Mouse (Mus musculus) MEL (cell line): ENCODE measurements around the gene Paxx. TPM values are rescaled to one million over a fixed set of nuclear protein-coding genes. Genes with fewer than 3 reads are reported as not detected.

Experiments used
- DNase-seq: peaks from one replicate; pipeline ENCODE4 v3.0.0; 2011; ENCODE audit warnings: low read depth, low spot score
- H3K27ac ChIP-seq: 2 replicates; pipeline ENCODE4 v1.5.1; 2012; ENCODE audit warnings: low read depth, mild to moderate bottlenecking, control low read depth, low read length, moderate library complexity; ENCODE audit not compliant: control insufficient read depth
- H3K27me3 ChIP-seq, 2 experiments: fragments of 150-350 bp in 1 of 2; sonication (generic) in 1 of 2; 2 replicates each; pipeline ENCODE4 v1.6.1; 2012; ENCODE audit warnings: low read length in 2 of 2, mild to moderate bottlenecking in 2 of 2, improper control_type of control experiment in 1 of 2, moderate library complexity in 1 of 2; ENCODE audit not compliant: insufficient read depth in 2 of 2, control insufficient read depth in 1 of 2
- H3K36me3 ChIP-seq, 2 experiments: 2 replicates each; pipeline ENCODE4 v1.6.1; 2012 to 2014; ENCODE audit warnings: low read length in 2 of 2, improper control_type of control experiment in 1 of 2, inconsistent platforms in 1 of 2, mild to moderate bottlenecking in 1 of 2; ENCODE audit not compliant: insufficient read depth in 2 of 2, control insufficient read depth in 1 of 2
- H3K4me1 ChIP-seq, 2 experiments: fragments of 150-350 bp in 1 of 2; sonication (generic) in 1 of 2; 2 replicates each; pipeline ENCODE4 v1.6.1; 2012; ENCODE audit warnings: low read length in 2 of 2, improper control_type of control experiment in 1 of 2, mild to moderate bottlenecking in 1 of 2; ENCODE audit not compliant: insufficient read depth in 2 of 2, control insufficient read depth in 1 of 2
- H3K4me3 ChIP-seq, 2 experiments: fragments of 150-350 bp in 1 of 2; sonication (generic) in 1 of 2; 2 replicates each; pipeline ENCODE4 v1.5.1; 2012; ENCODE audit warnings: low read depth in 2 of 2, low read length in 2 of 2, mild to moderate bottlenecking in 2 of 2, moderate library complexity in 2 of 2, control low read depth in 1 of 2, improper control_type of control experiment in 1 of 2; ENCODE audit not compliant: control insufficient read depth in 1 of 2, insufficient read depth in 1 of 2
- H3K79me2 ChIP-seq: 2 replicates; pipeline ENCODE4 v1.6.1; 2012; ENCODE audit warnings: mild to moderate bottlenecking, low read length, moderate library complexity; ENCODE audit not compliant: control insufficient read depth, poor library complexity, insufficient read depth
- H3K9ac ChIP-seq: 2 replicates; pipeline ENCODE4 v1.6.1; 2012; ENCODE audit warnings: low read depth, mild to moderate bottlenecking, control low read depth, low read length, moderate library complexity; ENCODE audit not compliant: control insufficient read depth, poor library complexity, severe bottlenecking
- H3K9me3 ChIP-seq: fragments of 150-350 bp; sonication (generic); replicated peaks from 2 replicates; pipeline ENCODE4 v1.6.1; 2012; ENCODE audit warnings: mild to moderate bottlenecking, low read length, improper control_type of control experiment, moderate library complexity; ENCODE audit not compliant: insufficient read depth
- BHLHE40 ChIP-seq: IDR thresholded peaks from 2 replicates; pipeline ENCODE4 v1.6.1; 2012; ENCODE audit warnings: low read depth, mild to moderate bottlenecking, inconsistent platforms, low read length, improper control_type of control experiment, borderline replicate concordance
- CHD1 ChIP-seq: IDR thresholded peaks from 2 replicates; pipeline ENCODE4 v1.6.1; 2012; ENCODE audit warnings: low read depth, mild to moderate bottlenecking, inconsistent platforms, low read length, improper control_type of control experiment
- CHD2 ChIP-seq: IDR thresholded peaks from 2 replicates; pipeline ENCODE4 v1.6.1; 2011; ENCODE audit warnings: low read length, improper control_type of control experiment
- CTCF ChIP-seq, 3 experiments: IDR thresholded peaks in 2 of 3; conservative IDR thresholded peaks in 1 of 3; 2 replicates each; pipeline ENCODE4 v1.5.1; 2011 to 2012; ENCODE audit warnings: low read length in 3 of 3, low read depth in 2 of 3, mild to moderate bottlenecking in 2 of 3, improper control_type of control experiment in 1 of 3, inconsistent platforms in 1 of 3, mixed read lengths in 1 of 3, moderate library complexity in 1 of 3; ENCODE audit not compliant: control insufficient read depth in 1 of 3, insufficient read depth in 1 of 3, poor library complexity in 1 of 3, severe bottlenecking in 1 of 3
- E2F4 ChIP-seq: IDR thresholded peaks from 2 replicates; pipeline ENCODE4 v1.6.1; 2011; ENCODE audit warnings: low read depth, low read length, improper control_type of control experiment, borderline replicate concordance
- ELF1 ChIP-seq: IDR thresholded peaks from 2 replicates; pipeline ENCODE4 v1.6.1; 2014; ENCODE audit warnings: low read depth, mild to moderate bottlenecking, inconsistent platforms, low read length, improper control_type of control experiment, moderate library complexity
- EP300 ChIP-seq, 2 experiments: IDR thresholded peaks; 2 replicates each; pipeline ENCODE4 v1.6.1; 2011; ENCODE audit warnings: improper control_type of control experiment in 2 of 2, low read length in 2 of 2, low read depth in 1 of 2, mild to moderate bottlenecking in 1 of 2
- ETS1 ChIP-seq: IDR thresholded peaks from 2 replicates; pipeline ENCODE4 v1.6.1; 2012; ENCODE audit warnings: low read depth, mild to moderate bottlenecking, inconsistent platforms, low read length, improper control_type of control experiment, moderate library complexity
- GABPA ChIP-seq: IDR thresholded peaks from 2 replicates; pipeline ENCODE4 v1.6.1; 2012; ENCODE audit warnings: low read depth, mild to moderate bottlenecking, inconsistent platforms, low read length, improper control_type of control experiment, moderate library complexity
- GATA1 ChIP-seq: IDR thresholded peaks from 2 replicates; pipeline ENCODE4 v1.6.1; 2011; ENCODE audit warnings: low read depth, low read length, improper control_type of control experiment
- HCFC1 ChIP-seq: IDR thresholded peaks from 2 replicates; pipeline ENCODE4 v1.6.1; 2012; ENCODE audit warnings: low read depth, mild to moderate bottlenecking, inconsistent platforms, low read length, improper control_type of control experiment, moderate library complexity
- KAT2A ChIP-seq: conservative IDR thresholded peaks from 2 replicates; pipeline ENCODE4 v1.6.1; 2012; ENCODE audit warnings: low read depth, low read length, improper control_type of control experiment, inconsistent platforms
- MAFK ChIP-seq: IDR thresholded peaks from 2 replicates; pipeline ENCODE4 v1.6.1; 2011; ENCODE audit warnings: low read depth, mild to moderate bottlenecking, low read length, improper control_type of control experiment, borderline replicate concordance
- MAX ChIP-seq: IDR thresholded peaks from 2 replicates; pipeline ENCODE4 v1.6.1; 2011; ENCODE audit warnings: low read length, improper control_type of control experiment
- MAZ ChIP-seq: IDR thresholded peaks from 2 replicates; pipeline ENCODE4 v1.6.1; 2012; ENCODE audit warnings: low read depth, mild to moderate bottlenecking, inconsistent platforms, low read length, improper control_type of control experiment
- MEF2A ChIP-seq: IDR thresholded peaks from 2 replicates; pipeline ENCODE4 v1.6.1; 2014; ENCODE audit warnings: low read depth, mild to moderate bottlenecking, inconsistent platforms, low read length, improper control_type of control experiment; ENCODE audit not compliant: poor library complexity, insufficient replicate concordance, severe bottlenecking; ENCODE audit errors: extremely low read depth
- MXI1 ChIP-seq: IDR thresholded peaks from 2 replicates; pipeline ENCODE4 v1.6.1; 2011; ENCODE audit warnings: mild to moderate bottlenecking, low read depth, low read length, improper control_type of control experiment
- MYB ChIP-seq: IDR thresholded peaks from 2 replicates; pipeline ENCODE4 v1.6.1; 2011; ENCODE audit warnings: mild to moderate bottlenecking, low read depth, low read length, improper control_type of control experiment
- MYC ChIP-seq: IDR thresholded peaks from 2 replicates; pipeline ENCODE4 v1.6.1; 2011; ENCODE audit warnings: low read depth, mild to moderate bottlenecking, low read length, improper control_type of control experiment, moderate library complexity
- NELFE ChIP-seq: IDR thresholded peaks from 2 replicates; pipeline ENCODE4 v1.6.1; 2011; ENCODE audit warnings: low read depth, low read length, improper control_type of control experiment
- NRF1 ChIP-seq: IDR thresholded peaks from 2 replicates; pipeline ENCODE4 v1.6.1; 2014; ENCODE audit warnings: low read depth, mild to moderate bottlenecking, inconsistent platforms, low read length, improper control_type of control experiment, moderate library complexity; ENCODE audit not compliant: poor library complexity, insufficient read depth, severe bottlenecking
- POLR2A ChIP-seq, 2 experiments: IDR thresholded peaks; 2 replicates each; pipeline ENCODE4 v1.6.1; 2011 to 2012; ENCODE audit warnings: low read length in 2 of 2, mild to moderate bottlenecking in 2 of 2, control low read depth in 1 of 2, improper control_type of control experiment in 1 of 2, low read depth in 1 of 2, moderate library complexity in 1 of 2; ENCODE audit not compliant: control insufficient read depth in 1 of 2, insufficient read depth in 1 of 2, poor library complexity in 1 of 2
- POLR2AphosphoS2 ChIP-seq: IDR thresholded peaks from 2 replicates; pipeline ENCODE4 v1.6.1; 2011; ENCODE audit warnings: low read length, improper control_type of control experiment
- RAD21 ChIP-seq: IDR thresholded peaks from 2 replicates; pipeline ENCODE4 v1.6.1; 2011; ENCODE audit warnings: mild to moderate bottlenecking, low read depth, low read length, improper control_type of control experiment
- RCOR1 ChIP-seq: IDR thresholded peaks from 2 replicates; pipeline ENCODE4 v1.6.1; 2012; ENCODE audit warnings: low read depth, mild to moderate bottlenecking, inconsistent platforms, low read length, improper control_type of control experiment
- SIN3A ChIP-seq: IDR thresholded peaks from 2 replicates; pipeline ENCODE4 v1.6.1; 2012; ENCODE audit warnings: low read length, improper control_type of control experiment, inconsistent platforms
- TBP ChIP-seq: IDR thresholded peaks from 2 replicates; pipeline ENCODE4 v1.8.0; 2011; ENCODE audit warnings: low read depth, low read length, improper control_type of control experiment
- UBTF ChIP-seq: IDR thresholded peaks from 2 replicates; pipeline ENCODE4 v1.6.1; 2012; ENCODE audit warnings: low read depth, mild to moderate bottlenecking, inconsistent platforms, low read length, improper control_type of control experiment, moderate library complexity, borderline replicate concordance; ENCODE audit not compliant: insufficient read depth
- USF1 ChIP-seq: IDR thresholded peaks from 2 replicates; pipeline ENCODE4 v1.6.1; 2014; ENCODE audit warnings: low read depth, mild to moderate bottlenecking, inconsistent platforms, low read length, improper control_type of control experiment, moderate library complexity
- USF2 ChIP-seq, 2 experiments: IDR thresholded peaks; 2 replicates each; pipeline ENCODE4 v1.6.1; 2011 to 2012; ENCODE audit warnings: improper control_type of control experiment in 2 of 2, low read length in 2 of 2, borderline replicate concordance in 1 of 2, inconsistent platforms in 1 of 2, low read depth in 1 of 2, mild to moderate bottlenecking in 1 of 2; ENCODE audit not compliant: insufficient read depth in 1 of 2
- ZC3H11A ChIP-seq: IDR thresholded peaks from 2 replicates; pipeline ENCODE4 v1.6.1; 2012; ENCODE audit warnings: low read depth, mild to moderate bottlenecking, inconsistent platforms, low read length, improper control_type of control experiment
- ZKSCAN1 ChIP-seq: IDR thresholded peaks from 2 replicates; pipeline ENCODE4 v1.6.1; 2012; ENCODE audit warnings: low read depth, mild to moderate bottlenecking, inconsistent platforms, low read length, improper control_type of control experiment, moderate library complexity
- ZMIZ1 ChIP-seq: IDR thresholded peaks from 2 replicates; pipeline ENCODE4 v1.6.1; 2012; ENCODE audit warnings: low read depth, mild to moderate bottlenecking, inconsistent platforms, low read length, improper control_type of control experiment, moderate library complexity
- ZNF384 ChIP-seq: IDR thresholded peaks from 2 replicates; pipeline ENCODE4 v1.6.1; 2012; ENCODE audit warnings: low read depth, mild to moderate bottlenecking, inconsistent platforms, low read length, improper control_type of control experiment
- polyA plus RNA-seq, 2 experiments: library from polyadenylated mRNA; stranded (reverse) in 1 of 2; unstranded in 1 of 2; fragments of >175 nt in 1 of 2; fragments of >200 nt in 1 of 2; gene quantifications; 2 replicates each; pipeline versions ENCODE4 v1.2.1 to v1.2.4; 2012; ENCODE audit warnings: low replicate concordance in 2 of 2, low read depth in 1 of 2; ENCODE audit not compliant: insufficient read length in 2 of 2, insufficient read depth in 1 of 2, missing spikeins in 1 of 2
- total RNA-seq: library from RNA; depleted of rRNA; stranded (reverse); fragments of 300-350 nt; gene quantifications from 2 replicates; pipeline ENCODE4 v1.2.3, GENCODE M21; 2012; rRNA removed

Paxx gene
- total RNA-seq (13.2 and 18.5 TPM in 2 replicates), polyA plus RNA-seq (10 to 100 TPM in 1 of 2 experiments, not detected in 1; 22.1 TPM)

- peak; percentile 100 for DNase-seq
- no peaks in the 10 kb centered on the region for H3K9me3 ChIP-seq
- peak within 1 kb of the TSS; percentile 83 for H3K27ac ChIP-seq
- peak; percentile 79 for TF ChIP-seq POLR2AphosphoS2
- no peak for TF ChIP-seq RAD21
- no peak for TF ChIP-seq UBTF
- no peak for TF ChIP-seq GATA1
- no peak for TF ChIP-seq E2F4
- peak; percentile 91 for TF ChIP-seq TBP
- peak; percentile 76 for TF ChIP-seq SIN3A
- no peak for TF ChIP-seq USF2 (IDR thresholded peaks at IDR 0.05; ENCODE audit: borderline replicate concordance in 1 of 2, insufficient read depth in 1 of 2, low read depth in 1 of 2, low read length in 2 of 2)
- TF ChIP-seq ZNF384 = no peak
- peak; percentile 73; the same call in 1 of the 2 replicates for TF ChIP-seq USF1
- peak; percentile 23; the same call in 1 of the 2 replicates for TF ChIP-seq BHLHE40
- TF ChIP-seq HCFC1 = peak; percentile 82
- peak; percentile 74 for TF ChIP-seq MAX
- no peak for TF ChIP-seq RCOR1
- peak; percentile 48; the same call in 1 of the 2 replicates for TF ChIP-seq MYC
- peak; percentile 75 for TF ChIP-seq NELFE
- peak; percentile 64; the same call in 1 of the 2 replicates for TF ChIP-seq MEF2A
- TF ChIP-seq CHD1 = no peak
- peak; percentile 77 for TF ChIP-seq NRF1
- no peak for TF ChIP-seq MYB
- 0 out of 2 replicates have a peak, but pooled peaks have one; percentile 40 for TF ChIP-seq MAZ
- peak; percentile 50; the same call in 1 of the 2 replicates for TF ChIP-seq ETS1
- TF ChIP-seq ELF1 = peak; percentile 85
- TF ChIP-seq ZKSCAN1 = no peak
- no peak for TF ChIP-seq ZC3H11A
- TF ChIP-seq CHD2 = no peak
- TF ChIP-seq MAFK = no peak
- peak; percentile 75 for TF ChIP-seq MXI1
- no peak for TF ChIP-seq GABPA
- peak; percentile 85 for TF ChIP-seq ZMIZ1
- no peak for TF ChIP-seq EP300 (IDR thresholded peaks at IDR 0.05; ENCODE audit: low read depth in 1 of 2, low read length in 2 of 2)
- peak; percentile 87 to 89 for TF ChIP-seq POLR2A (IDR thresholded peaks at IDR 0.05; ENCODE audit: control insufficient read depth in 1 of 2, insufficient read depth in 1 of 2, low read depth in 1 of 2, low read length in 2 of 2, poor library complexity in 1 of 2)
- TF ChIP-seq KAT2A = no peak
- no peak for TF ChIP-seq CTCF (IDR thresholded peaks at IDR 0.05 in 2 of 3, conservative IDR thresholded peaks at IDR 0.05 in 1 of 3; ENCODE audit: control insufficient read depth in 1 of 3, insufficient read depth in 1 of 3, low read depth in 2 of 3, low read length in 3 of 3, poor library complexity in 1 of 3, severe bottlenecking in 1 of 3)
- no peaks in the 10 kb centered on the region for H3K36me3 ChIP-seq
- peak within 1 kb of the TSS; percentile 77 to 84 for H3K4me3 ChIP-seq
- peak within 1 kb of the TSS; percentile 79 for H3K9ac ChIP-seq
- H3K27me3 ChIP-seq = no peaks in the 10 kb centered on the region
- peaks cover 4 to 11% of the 10 kb centered on the region in 2 experiments; a peak in 3 of 4 replicates for H3K4me1 ChIP-seq
- peaks cover 8% of the 10 kb centered on the region; the same call in 1 of the 2 replicates for H3K79me2 ChIP-seq
Observed at GRCm38 (mm10) chr2:25460551-25461309, at the start of gene Paxx. Gene Paxx, minus strand, starts transcription at chr2:25461094.
